Comparison of ENCODE assay signal across 20 mouse cellular contexts in the genomic region with DNA sequence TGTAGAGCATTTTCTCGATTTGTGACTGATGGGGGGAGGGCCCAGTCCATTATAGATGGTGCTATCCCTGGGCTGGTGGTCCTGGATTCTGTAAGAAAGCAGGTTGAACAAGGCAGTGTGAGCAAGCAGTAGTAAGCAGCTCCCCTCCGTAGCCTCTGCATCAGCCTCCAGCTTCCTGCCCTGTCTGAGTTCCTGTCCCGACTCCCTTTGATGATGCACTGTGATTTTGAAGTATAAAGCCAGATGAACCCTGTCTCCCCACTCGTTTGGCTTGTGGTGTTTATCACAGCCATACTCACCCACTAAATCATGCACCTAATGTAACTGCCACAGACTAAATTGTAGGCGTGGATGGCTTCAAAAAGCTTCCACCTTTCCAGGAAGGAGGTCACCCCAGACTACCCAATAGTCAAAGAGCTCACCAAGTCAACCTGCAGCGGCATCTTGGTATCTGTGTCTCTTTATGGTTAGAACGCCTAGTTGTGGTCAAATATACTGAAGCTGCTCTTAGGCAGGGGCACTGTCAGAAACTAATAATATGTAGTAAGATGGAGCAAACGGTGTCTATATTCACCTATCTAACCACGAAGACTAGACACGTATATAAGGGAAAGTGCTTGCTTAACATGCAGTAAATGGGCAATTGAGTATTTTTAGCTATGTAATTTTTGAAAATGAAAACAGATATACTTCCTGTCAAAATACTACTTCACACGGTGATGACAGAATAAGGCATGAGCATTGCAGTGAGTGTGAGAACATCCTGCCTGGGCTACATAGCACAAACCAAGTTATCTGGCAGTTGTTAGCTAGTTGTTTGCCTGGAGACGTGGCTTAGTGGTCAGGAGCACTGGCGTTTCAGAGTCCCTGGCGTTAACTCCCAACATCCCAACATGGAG. TPM values are rescaled to one million over a fixed set of nuclear protein-coding genes. Genes with fewer than 3 reads are reported as not detected.
A peak's percentile ranks its signal among the peaks of the same experiment; 100 is the strongest.
DNase-seq lines count a peak whose midpoint lies in the region; ATAC-seq lines count a peak whose summit lies in the region.
"Had no signal": no experiment of that assay in that cellular context is flagged by ENCODE, and none has a peak within 500 bp of the region (broad histone marks: within the 10 kb centered on the region; RNA-seq: fewer than 3 reads in every experiment).

No protein-coding gene starts in this region.

- DNase-seq in CD4-positive helper T cell, adult 2 months (ENCODE audit: low read depth, low spot score): peak; percentile 64
- peak; percentile 39 for DNase-seq in T-cell, adult 2 months (ENCODE audit: low spot score)
- DNase-seq in naive thymus-derived CD4-positive, alpha-beta T cell, adult 2 months (ENCODE audit: low read depth): peak; percentile 71
- no peak for DNase-seq in right cerebral cortex, postnatal 25 days
- no peak for DNase-seq in left cerebral cortex, postnatal 4 days
- DNase-seq: adrenal gland, postnatal 14 days; cerebellum, adult 8-10 months; cerebellum, postnatal 14 days; gastrocnemius, postnatal 10 days; heart, adult 2 months had no signal

- intact Hi-C loops in left cerebral cortex, postnatal 4 days (cut with DNase I): no loop called here

- ATAC-seq in CD4-positive, CD25-positive, alpha-beta regulatory T cell, adult 4 months: peak; percentile 82
- ATAC-seq: forebrain, embryonic 16.5 days; intestine, postnatal 0 days had no signal

RNA-seq across cellular contexts. Expression of gene Zfp870, which starts 10.9 kb away (rescaled TPM):
- polyA plus RNA-seq in CD4-positive, CD25-positive, alpha-beta regulatory T cell, adult 4 months (2017; shearing (Covaris generic)): 10 to 100 TPM; 11.6 to 13.8 TPM
- total RNA-seq in left cerebral cortex, postnatal 4 days (2021): 10 to 100 TPM in 1 of 2 experiments, 1 to 10 TPM in 1; 9.3 to 10.2 TPM

RNA-seq across cellular contexts. Expression of gene Cyp4f14, which starts 36.6 kb away (rescaled TPM):
- not detected for polyA plus RNA-seq in CD4-positive, CD25-positive, alpha-beta regulatory T cell, adult 4 months (2017; shearing (Covaris generic))
- total RNA-seq in left cerebral cortex, postnatal 4 days (2021): under 1 TPM in 1 of 2 experiments, not detected in 1; 0.95 TPM
- total RNA-seq: heart, postnatal 25 days had no signal
- polyA plus RNA-seq: embryonic facial prominence, embryonic 13.5 days; forebrain, embryonic 12.5 days; G1E; heart, embryonic 12.5 days; hindbrain, embryonic 10.5 days; hindbrain, embryonic 14.5 days had no signal

RNA-seq across cellular contexts. Expression of gene Zfp799, which starts 50.5 kb away (rescaled TPM):
- polyA plus RNA-seq in CD4-positive, CD25-positive, alpha-beta regulatory T cell, adult 4 months (2017; shearing (Covaris generic)): 1 to 10 TPM; 4.3 to 6.8 TPM
- 10 to 100 TPM; 21.6 to 23.2 TPM for total RNA-seq in left cerebral cortex, postnatal 4 days (2021)

Comparison
In these comparisons a context has a peak if more than half of its experiments do, and no peak if none do; other contexts are left out.
1. DNase-seq: peak in CD4-positive helper T cell, adult 2 months (single experiment), T-cell, adult 2 months (single experiment) and naive thymus-derived CD4-positive, alpha-beta T cell, adult 2 months (single experiment); none in right cerebral cortex, postnatal 25 days (single experiment) and left cerebral cortex, postnatal 4 days (single experiment).